Mouse (Mus musculus): ENCODE results near the gene Gm37240.

Gm37240 gene

DNA sequence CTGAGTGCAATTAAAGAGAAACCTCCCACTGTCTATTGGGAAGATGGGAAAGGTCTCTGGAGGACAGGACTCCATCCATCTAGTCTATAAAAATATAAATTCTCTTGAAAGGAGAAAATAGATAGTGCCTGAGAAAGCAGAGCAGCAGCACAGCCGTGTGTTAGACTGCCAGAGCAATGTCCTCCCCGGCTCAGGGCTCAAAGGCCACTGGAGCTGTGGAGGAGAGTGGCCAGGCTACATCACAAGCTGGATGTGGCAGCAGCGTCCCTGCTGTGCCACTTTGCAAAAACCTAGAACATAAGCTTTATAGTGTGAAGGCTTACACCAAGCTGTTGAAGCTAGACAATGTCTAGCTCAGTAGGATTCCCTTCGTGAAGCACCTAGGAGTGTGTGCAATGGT is 138.0 kb downstream of the Gm37240 start:
- no peak for DNase-seq (ENCODE audit: low spot score in 2 of 2)

DNA sequence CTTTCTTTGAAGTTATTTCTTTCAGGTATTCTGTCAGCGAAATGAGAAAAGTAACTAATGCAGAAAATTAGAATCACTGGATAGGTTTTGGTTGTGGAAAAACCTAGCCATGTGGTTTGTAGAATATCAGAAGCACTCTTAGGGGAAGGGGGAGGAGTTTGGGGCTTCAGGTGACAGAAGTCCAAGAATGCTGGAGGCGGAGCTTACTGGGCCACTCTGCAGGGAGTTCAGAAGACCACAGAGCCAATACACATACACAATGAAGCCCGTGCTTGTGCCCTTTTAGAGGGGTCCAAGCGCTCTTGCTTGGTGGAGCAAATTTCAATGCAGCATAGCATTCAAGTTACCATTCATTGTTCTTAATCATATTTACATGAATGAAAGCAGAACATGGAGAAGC is 138.5 kb downstream of the Gm37240 start:
- no peak for DNase-seq (ENCODE audit: low spot score in 2 of 2)

DNA sequence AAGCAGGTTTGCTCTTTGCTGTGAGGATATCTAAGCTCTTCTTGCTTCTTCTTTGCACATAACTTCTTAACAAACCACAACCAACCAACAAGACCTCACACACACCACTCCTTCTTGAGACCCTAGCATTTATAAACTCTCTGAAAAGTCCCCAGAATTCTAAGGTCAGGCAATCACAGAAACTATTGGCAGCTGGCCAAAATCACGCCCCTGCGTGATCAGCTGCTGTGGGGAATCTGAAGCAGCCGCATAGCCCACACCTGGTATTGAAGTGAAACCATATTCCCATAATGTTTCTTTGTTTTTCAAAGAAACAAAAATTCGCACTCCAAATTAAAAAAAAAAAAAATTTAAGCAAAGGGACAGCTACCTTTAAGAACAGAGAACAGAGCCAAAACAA is 141.2 kb downstream of the Gm37240 start:
- DNase-seq (ENCODE audit: low spot score in 2 of 2), result no peak

DNA sequence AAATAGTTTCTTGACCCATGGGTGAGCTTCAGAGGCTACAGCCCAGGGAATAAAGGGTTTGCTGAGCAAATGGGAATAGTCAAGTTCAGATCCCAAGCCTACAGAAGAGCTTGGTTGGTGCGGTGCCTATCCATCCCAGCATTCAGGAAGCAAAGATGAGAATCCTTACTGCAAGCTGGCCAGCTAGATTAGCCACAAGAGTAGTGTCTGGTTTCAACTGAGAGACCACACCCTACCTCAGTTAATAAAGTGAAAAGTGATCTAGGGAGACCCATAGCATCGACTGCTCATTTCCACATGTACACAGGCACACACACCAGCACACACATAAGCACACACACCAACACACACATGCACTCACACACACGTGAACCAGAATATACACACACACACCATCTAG is 145.6 kb downstream of the Gm37240 start:
- no peak for DNase-seq (ENCODE audit: low spot score in 2 of 2)

DNA sequence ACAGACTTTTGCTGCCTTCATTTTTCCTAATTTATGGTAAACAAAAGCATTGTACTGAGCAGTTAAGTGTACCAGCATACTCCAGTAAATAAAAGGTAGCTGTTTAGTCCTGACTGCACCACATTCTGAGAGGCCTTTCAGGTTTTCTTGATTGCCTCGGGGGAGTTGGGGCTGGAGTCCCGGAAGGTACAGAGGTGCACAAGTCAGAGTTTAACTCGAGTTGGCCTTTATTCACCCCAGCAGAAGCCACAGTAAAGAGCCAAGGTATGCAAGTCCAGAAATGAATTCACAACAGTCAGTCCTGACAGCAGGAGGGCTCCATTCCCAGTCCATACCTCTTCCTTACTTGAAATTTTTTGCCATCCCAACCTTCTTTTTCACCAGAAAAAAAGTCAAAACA is 148.7 kb downstream of the Gm37240 start:
- DNase-seq (ENCODE audit: low spot score in 2 of 2), result no peak

DNA sequence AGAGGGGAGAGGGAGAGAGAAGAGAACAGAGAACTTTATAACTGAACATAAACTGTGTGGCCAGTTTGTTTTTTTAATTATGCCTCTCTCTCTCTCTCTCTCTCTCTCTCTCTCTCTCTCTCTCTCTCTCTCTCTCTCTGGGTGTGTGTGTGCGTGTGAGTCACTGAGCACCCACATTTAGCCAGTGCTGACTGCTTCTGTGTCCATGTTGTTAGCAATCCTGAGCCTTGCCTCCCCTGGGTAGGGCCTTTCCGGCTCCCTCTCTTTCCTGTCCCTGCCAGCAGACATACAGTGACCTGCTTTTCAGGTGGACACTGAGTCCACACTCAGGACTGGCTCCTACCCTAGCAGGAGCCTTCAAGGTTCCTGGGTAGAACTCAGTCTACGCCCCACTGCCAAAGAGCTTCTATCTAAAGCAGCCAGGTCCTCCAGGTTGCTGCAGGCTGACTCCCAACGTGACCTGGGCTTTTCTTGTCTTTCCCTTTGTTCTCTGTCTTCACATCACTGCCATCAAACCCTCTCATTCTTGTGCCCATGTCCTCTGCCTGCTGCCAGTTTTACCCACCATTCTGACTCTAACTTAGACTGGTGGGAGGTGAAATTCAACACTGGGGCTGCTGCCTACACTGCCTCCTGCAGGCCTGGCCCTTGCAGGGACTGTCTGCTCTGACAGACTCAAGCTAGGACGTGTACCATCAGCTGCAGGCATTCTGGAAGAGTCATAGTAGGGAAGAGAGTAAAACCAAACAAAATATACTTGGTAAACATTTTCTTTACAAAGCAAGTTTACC is 153.2 kb downstream of the Gm37240 start:
- DNase-seq (ENCODE audit: low spot score in 2 of 2), result no peak

DNA sequence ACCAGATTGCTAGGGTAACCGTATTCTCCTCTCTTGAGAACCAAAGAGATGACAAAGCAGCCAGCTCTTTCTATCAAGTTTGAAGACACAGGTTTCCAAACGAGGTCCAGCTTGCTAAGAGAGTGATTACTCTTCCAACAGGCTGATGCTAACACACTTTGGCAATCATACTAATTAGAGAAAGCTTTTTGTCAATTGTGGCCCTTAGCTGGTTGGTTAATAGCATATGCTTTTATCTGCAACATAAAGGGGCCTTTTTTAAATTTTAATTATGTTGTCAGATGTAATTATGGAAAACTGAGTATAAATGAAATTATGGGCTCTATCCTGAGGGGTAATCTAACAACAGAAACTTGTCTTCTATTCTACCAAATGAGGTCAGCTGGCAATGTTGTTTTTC is 160.1 kb downstream of the Gm37240 start:
- no peak for DNase-seq (ENCODE audit: low spot score in 2 of 2)

DNA sequence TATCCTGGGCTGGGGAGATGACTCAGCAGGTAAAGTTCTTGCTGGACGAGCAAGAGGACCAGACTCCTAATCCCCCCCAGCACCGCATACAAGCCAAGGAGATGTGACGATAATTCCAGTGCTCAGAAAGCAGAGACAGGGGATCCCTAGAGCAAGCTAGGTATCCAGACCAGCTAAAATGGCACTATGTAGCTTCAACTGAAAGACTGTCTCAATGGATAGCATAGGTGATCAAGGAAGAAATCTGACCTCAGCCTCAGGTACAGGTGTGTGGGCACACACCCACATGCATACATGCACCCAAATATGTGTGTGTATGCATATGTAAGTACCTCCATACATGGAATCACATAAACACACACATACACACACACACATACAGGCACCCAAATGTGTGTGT is 161.3 kb downstream of the Gm37240 start:
- DNase-seq (ENCODE audit: low spot score in 2 of 2), result no peak

DNA sequence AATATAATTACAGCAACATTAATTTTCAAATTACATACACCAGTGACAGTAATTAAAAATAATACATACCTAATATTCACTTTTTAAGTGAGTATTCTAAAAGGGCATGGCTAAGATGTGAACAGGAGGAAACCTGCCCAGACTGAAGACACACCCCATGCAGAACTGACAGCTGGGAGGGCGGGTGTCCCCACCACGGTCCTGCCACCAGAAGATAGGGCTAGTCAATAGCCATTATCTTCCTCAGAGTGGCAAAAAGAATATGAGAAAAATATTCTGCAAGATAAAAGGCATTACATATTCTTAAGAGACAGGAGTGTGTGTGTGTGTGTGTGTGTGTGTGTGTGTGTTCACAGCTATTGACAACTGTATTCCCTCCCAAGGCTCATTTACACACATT is 162.2 kb downstream of the Gm37240 start:
- no peak for DNase-seq (ENCODE audit: low spot score in 2 of 2)

DNA sequence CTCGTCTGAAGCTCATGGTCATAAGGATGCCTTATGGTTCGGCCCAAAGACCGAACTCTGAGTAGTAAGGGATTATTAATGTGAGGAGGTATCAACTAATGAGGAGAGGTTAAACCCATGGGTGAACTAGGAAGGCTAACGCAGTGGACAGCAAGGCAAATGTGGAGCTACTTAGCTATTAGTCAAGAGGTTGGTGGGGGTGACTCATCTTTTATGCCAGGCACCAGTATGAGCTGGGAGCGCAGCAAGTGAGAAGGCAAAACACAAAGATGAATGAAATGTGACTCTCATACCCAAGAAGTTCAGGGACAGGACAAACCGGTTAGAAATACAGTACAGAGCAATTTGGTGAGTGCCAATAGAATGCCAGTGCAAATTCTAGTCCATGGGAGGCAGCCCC is 164.7 kb downstream of the Gm37240 start:
- no peak for DNase-seq (ENCODE audit: low spot score in 2 of 2)

DNA sequence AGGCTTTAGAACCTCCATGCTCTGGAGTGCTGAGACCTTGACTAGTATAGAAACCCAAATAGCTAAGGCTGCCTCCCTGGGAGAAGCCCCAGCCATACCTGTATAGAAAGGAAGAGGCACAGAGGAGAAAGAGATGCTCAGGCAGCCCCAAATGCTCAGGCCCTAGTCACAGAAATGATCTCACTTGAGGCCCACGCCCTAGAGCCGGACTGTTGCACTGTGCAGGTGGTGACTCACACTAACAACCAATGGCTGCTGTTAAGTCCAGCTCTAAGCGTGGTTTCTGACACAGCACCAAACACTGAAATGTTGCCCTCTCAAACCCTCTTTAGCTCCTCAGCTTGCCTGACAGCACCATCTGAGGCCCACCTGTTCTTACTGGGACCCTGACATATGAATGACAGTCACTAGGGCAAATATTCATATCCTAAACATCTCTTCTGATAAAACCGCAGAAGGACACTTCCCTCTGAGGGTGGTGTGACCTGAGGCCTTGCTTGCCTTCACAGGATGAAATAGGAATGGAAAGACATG is 171.5 kb downstream of the Gm37240 start:
- no peak for DNase-seq (ENCODE audit: low spot score in 2 of 2)

DNA sequence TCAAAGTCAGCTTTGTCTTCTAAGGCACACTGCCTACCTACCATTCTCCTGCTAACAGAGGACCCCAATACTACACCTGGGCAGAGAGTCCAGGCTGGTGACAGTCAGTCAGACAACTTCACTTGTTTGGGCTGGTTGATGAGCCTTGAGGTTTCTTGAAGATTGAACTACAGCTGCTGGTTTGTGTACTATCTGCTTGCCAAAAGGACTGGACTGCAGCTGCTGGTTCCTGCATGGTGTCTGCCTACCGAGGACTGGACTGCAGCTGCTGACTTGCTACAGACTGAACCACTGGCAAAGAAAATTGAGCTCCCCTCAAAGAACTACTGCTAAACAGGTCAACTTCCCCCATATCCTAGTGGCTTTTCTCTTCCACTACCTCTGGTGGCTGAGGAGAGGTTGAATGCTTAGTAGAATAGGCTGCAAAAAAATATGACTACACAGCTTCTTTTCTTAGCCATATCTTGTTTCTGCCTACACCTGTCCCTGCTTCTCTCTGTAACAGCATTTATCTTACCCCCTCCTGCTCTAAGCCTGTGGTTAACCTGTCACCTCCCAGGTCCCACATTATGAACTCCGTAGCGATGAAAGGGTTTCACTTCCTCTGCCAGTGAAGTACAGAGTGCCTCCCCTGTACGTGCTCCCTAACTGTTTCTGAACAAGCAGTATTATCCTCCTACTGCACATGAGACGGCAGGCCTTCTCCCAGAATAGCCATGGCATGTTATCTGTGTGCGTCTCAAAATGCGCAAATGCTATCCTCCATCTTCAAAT is 173.2 kb downstream of the Gm37240 start:
- no peak for DNase-seq (ENCODE audit: low spot score in 2 of 2)

DNA sequence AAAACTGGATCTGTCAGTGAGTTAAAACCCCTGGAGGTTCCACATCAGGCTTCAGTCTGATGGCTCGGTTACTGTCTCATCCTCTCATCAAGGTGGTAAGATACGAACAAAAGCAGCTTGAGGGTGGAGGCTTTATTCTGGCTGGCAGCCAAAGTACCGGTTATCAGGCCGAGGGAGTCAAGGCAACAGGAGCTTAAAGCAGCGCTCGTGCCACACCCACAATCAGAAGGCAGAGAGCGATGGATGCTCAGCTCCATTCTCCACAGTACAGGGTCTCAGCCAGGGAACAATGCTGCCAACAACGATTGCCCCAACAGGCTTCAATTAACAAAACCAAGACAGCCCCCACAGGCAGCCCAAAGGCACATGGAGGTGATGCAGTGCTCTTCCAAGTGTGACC is 176.6 kb downstream of the Gm37240 start:
- DNase-seq (ENCODE audit: low spot score in 2 of 2), result no peak

DNA sequence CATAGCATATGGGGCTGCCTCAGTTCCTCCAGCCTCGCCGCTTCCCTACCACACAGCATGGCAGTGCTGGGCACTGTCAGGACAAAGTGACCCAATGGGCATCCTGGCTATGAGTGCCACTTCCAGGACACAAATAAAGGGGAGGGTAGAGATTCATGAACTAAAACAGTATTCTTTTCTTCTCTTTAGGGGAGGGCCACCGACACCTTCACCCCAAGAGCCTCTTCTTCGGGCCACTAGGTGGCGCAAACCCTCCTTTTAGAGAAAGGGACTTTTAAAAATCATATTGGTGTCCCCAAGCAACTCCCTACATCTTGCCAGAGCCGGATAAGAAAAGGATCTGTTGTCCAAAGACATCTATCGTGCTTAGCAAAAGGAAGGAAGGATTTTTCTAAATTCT is 179.9 kb downstream of the Gm37240 start:
- DNase-seq (ENCODE audit: low spot score in 2 of 2), result no peak

DNA sequence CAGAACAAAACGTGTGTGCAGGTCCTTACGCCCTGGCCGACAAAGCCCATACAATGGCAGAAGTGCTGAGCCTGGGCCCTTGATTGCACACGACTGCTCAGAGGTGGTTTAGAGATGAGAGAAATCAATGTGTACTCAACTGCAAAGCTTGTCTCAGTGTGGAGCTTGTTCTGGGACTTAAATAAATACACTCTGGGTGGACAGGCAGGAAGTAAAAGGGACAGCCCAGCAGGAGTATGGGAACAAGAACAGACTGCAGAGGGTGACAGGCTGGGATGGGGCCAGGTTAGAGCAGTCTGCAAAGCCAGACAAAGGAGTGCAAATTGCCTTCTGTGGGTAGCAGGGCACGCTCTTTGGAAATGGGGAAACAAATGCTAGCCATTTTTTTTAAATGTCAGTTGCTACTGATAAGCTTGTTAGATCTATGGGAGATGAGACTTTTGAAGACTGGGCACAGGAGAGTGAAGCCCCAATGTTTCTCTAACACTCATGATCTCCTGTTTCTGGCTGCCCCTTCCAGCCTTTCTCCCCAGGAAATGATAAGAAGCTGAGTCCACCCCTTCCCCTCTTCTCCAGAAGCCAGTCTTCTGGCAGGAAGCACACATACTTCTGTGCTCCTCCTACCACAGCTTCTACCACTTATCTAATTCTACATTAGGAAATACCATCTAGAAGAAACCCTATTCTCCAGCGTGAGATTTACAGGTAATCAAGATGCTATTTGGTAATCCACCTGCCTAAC is 184.0 kb downstream of the Gm37240 start:
- no peak for DNase-seq (ENCODE audit: low spot score in 2 of 2)

DNA sequence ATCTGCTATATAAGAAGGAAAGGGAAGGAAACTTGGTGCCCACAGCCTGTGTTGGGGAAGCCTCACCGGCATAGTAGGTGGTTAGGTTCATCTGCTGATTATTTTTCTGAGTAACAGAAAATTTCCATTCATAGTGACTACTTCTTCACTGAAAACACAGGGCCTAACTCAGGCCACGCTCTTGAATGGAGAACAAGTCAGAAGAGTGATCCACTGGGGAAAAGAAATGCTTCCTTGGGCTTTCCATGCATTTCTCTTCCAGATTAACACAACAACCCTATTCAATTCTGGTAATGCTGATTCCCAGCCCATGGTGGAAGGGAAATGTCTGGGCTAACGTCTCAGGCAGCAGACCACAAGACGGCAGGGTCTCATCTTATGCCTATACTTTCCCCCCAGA is 188.8 kb downstream of the Gm37240 start:
- DNase-seq (ENCODE audit: low spot score in 2 of 2), result no peak

DNA sequence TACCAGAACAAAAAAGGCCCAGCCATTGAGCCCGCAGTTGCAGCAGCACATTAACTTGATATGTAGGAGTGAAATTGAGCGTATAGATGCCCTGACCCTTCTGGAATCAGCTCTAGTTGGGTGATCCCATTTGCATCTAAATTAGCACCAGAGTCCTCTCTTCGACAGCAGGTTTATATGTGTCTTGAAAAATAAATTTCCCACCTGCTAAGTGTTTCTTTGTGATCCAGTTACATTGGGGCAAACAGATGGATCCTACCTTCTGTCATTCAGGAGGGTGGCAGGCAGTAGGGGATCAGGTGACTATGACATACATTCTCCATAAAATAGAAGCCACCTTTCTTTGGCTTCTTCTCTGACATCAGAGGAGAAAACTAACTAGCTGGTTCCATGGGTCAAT is 192.3 kb downstream of the Gm37240 start:
- no peak for DNase-seq (ENCODE audit: low spot score in 2 of 2)

DNA sequence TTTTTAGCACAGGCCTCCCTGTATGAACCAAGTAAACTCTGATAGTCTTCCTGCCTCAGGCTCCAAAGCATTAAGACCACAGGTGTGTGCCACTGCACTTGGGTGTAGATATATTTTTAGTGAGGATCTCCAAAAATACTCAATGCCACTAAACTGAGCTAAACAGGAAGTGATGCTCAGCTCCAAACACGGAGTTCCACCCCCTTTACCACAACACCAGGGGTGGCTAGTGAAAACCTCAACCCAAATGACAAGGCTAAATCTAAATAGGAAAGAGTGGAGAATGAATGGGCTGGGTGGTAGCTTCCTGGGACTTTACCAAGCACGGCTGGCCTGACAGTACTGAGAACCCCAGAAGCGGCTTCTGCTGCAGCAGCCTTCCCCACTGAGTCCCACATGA is 194.3 kb downstream of the Gm37240 start:
- no peak for DNase-seq (ENCODE audit: low spot score in 2 of 2)

DNA sequence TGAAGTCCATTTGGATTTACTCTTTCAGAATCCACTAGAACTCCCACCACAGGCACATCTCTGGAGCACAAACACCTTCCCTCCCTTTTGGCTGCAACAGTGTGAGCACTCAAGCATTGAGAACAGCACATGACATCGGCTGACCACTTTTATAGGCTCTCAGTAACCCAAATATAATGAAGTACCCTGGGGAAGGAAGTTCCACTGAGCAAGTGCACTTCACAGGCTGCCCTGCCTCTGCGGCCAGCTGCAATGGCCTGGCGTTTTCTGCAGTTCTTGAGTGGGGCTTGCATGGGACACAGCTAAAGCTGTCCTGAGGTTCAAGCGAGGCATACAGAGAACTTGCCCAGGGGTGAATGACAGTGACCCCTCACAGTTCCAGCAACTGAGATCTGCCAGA is 196.2 kb downstream of the Gm37240 start:
- no peak for DNase-seq (ENCODE audit: low spot score in 2 of 2)

DNA sequence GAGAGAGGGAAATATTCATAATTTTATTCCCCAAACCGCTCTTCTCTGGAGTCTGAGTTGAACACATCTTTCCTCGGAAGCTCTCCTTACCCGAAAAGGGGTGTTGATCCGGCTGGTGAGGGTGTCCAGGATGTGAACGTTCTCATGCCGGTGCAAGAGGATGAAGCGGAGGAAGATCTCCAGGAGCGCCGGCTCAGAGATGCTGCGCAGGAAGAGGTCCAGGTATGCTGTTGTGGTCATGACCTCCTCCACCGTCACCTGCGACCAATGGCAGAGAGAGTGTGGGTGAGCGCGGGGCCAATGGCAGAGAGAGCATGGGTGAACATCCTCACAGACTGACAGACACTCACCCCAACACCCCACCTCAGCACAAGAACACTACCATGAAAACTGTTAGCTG is 199.0 kb downstream of the Gm37240 start:
- DNase-seq (ENCODE audit: low spot score in 2 of 2), result no peak

DNA sequence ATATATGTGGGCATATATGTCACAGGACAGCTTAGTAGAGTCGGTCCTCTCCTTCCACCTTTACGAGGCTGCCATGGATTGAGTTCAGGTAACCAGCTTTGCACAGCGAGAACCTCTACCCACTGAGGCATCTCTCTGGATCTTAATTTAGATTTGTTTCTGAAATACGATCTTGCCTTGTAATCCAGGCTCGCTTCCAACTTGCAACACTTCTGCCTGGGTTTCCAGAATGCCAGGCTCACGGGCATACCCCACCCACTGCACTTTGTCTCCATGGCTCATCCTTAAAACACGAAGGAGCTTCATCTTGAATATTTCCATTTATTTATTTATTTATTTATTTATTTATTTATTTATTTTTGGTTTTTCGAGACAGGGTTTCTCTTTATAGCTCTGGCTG is 202.0 kb downstream of the Gm37240 start:
- no peak for DNase-seq (ENCODE audit: low spot score in 2 of 2)

DNA sequence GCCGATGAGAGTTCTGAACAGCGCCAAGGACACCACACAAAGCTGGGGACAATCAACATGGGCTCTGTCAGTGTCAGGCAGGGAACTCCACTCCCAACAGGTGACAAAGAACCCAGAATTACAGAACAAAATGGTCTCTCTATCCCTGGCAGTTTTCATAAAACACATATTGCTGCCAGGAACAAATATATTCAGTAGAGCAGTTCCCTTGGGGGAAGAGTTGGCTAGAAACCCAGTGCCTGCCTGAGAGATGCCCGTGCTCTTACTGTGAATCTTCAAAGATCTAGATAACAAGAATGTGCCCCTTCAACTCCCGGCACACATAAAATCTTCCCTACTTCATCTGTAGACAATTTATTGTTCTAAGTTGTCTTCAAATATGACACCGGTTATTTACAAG is 203.7 kb downstream of the Gm37240 start:
- no peak for DNase-seq (ENCODE audit: low spot score in 2 of 2)

DNA sequence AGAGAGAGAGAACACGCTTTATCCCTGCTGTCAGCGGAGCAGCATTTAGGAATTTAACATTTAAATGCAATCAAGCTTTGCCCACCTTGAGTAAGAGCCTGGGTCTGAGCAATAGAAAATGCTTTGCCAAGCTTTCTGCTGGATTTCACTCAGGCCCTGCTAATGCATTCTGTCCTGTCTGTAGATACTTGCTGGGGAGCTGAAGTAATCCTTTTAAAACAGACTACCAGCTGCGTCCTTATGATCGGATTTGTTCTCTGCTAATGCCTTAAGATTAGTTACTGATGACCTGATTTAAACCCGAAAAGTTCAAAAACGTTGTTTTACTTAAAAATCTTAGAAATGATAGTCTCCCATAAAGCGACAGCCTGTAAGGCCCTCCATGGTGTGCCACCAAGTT is 206.2 kb downstream of the Gm37240 start:
- DNase-seq (ENCODE audit: low spot score in 2 of 2), result no peak

Data from spleen, postnatal 14 days (tissue).